Mouse (Mus musculus): ENCODE results near the gene Matn1. TPM values are rescaled to one million over a fixed set of nuclear protein-coding genes. Genes with fewer than 3 reads are reported as not detected.

Matn1 gene
- polyA plus RNA-seq, 1 experiment: 0.14 TPM

DNA sequence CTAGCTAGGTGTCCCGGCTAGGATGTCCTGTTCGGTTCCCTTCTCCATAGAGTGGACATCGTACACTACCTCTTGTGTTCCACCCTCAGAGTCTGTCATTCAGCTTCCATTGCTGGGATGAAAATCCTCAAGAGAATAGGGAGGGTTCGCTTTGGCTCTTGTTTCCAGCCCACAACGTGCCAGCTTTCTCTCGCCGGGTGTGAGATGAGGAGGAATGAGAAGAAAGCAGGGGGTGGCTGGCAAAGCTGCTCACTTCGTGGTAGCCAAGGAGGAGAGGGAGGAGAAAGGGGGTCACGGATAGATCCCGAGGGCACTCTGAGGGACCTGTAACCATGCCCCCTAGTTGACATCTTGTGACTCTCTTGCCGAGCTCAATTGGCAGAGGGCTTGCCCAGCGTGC is 16.4 kb upstream of the Matn1 start:
- TF ChIP-seq POLR2A (IDR thresholded peaks at IDR 0.05; ENCODE audit: borderline replicate concordance, extremely low read depth, low read depth, low read length) (no peak), CTCF (IDR thresholded peaks at IDR 0.05; ENCODE audit: insufficient read depth, low read length) (no peak)
- Histone ChIP-seq H3K4me3 (replicated peaks; ENCODE audit: extremely low read depth, low read depth, low read length) (no peak overlapping the region), H3K4me1 (ENCODE audit: control insufficient read depth, insufficient read depth, low read length) (no peaks in the 10 kb centered on the region)
- WGBS: 81% methylated on average over 12 of the region's 12 CpGs
- DNase-seq: no peak

DNA sequence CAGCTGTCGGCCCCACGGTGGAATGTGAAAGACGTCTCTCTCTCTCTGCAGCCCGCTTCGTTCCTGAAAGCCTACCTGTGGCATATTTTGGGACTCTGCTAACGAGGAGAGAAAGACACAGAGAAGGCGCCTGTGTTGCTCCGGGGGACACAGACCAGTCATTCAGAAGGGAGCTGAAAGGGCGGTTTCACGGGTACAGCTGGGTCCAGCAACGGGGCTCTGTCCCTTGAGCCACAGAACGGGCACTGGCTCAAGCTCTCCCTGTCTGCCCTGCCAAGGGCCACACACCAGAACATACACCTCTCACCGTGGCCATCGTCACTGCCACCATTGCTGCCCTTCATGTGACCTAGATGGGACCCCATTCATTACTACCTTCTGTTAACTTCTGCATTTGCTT is 1.5 kb upstream of the Matn1 start:
- no peak overlapping the region for H3K4me3 ChIP-seq (replicated peaks; ENCODE audit: extremely low read depth, low read depth, low read length)
- DNase-seq: no peak
- H3K4me1 ChIP-seq (ENCODE audit: control insufficient read depth, insufficient read depth, low read length): no peaks in the 10 kb centered on the region
- TF ChIP-seq CTCF (IDR thresholded peaks at IDR 0.05; ENCODE audit: insufficient read depth, low read length) (no peak), POLR2A (IDR thresholded peaks at IDR 0.05; ENCODE audit: borderline replicate concordance, extremely low read depth, low read depth, low read length) (no peak)
- 46% methylated on average over 14 of the region's 14 CpGs for WGBS

DNA sequence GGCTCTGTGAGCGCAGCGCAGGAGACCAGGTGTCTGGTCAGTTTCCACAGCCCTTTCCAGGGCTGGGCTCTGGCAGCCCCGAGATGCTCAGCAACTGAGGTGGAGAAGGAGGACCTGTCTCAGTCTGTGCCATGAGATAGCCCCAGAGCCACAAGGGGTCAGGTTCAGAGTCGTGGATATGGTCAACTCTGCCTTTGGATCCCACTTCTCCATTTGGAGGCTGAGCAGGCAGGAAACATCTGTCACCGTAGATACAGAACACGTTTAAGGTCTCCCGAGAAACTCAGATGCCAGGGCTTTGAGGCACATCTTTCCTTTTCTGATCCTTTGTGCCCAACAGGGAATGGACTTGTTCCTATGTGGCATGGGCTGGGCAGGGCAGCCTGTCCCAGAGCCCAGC is 594 bp downstream of the Matn1 start:
- Histone ChIP-seq H3K4me1 (ENCODE audit: control insufficient read depth, insufficient read depth, low read length) (no peaks in the 10 kb centered on the region), H3K4me3 (replicated peaks; ENCODE audit: extremely low read depth, low read depth, low read length) (no peak overlapping the region)
- WGBS: 62% methylated on average over 7 of the region's 7 CpGs
- no peak for TF ChIP-seq CTCF (IDR thresholded peaks at IDR 0.05; ENCODE audit: insufficient read depth, low read length)
- TF ChIP-seq POLR2A (IDR thresholded peaks at IDR 0.05; ENCODE audit: borderline replicate concordance, extremely low read depth, low read depth, low read length): no peak
- no peak for DNase-seq

DNA sequence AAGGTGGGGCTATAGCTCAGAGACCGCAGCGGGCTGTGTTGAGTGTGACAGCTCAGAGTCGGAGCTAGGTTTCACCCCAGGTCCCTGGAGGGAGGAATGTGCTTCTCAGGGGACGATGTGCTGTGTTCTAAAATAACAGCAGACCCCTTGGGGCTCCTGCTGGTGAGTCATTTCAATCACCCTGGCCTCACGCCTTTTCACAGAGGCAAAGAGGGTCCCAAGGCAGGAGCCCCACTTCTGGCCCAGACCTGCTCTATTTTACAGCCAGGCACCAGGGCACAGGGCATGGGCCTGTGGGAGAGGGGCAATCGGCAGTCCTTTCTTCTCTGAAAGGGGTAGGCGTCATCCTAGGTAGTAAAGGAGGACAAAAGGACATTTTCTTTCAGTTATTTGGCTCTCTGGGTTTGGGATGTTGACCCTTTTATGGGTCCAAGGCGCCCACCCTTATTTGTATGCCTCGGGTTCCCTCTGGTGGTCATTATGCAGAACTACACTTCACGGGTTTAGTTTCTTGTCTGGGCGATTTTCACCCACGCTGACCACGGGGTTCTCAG is 3.0 kb downstream of the Matn1 start:
- TF ChIP-seq CTCF (IDR thresholded peaks at IDR 0.05; ENCODE audit: insufficient read depth, low read length): peak; percentile 46
- TF ChIP-seq POLR2A (IDR thresholded peaks at IDR 0.05; ENCODE audit: borderline replicate concordance, extremely low read depth, low read depth, low read length): no peak
- Histone ChIP-seq H3K4me1 (ENCODE audit: control insufficient read depth, insufficient read depth, low read length) (no peaks in the 10 kb centered on the region), H3K4me3 (replicated peaks; ENCODE audit: extremely low read depth, low read depth, low read length) (no peak overlapping the region)
- peak; percentile 15 for DNase-seq
- WGBS: 25% methylated on average over 13 of the region's 13 CpGs

DNA sequence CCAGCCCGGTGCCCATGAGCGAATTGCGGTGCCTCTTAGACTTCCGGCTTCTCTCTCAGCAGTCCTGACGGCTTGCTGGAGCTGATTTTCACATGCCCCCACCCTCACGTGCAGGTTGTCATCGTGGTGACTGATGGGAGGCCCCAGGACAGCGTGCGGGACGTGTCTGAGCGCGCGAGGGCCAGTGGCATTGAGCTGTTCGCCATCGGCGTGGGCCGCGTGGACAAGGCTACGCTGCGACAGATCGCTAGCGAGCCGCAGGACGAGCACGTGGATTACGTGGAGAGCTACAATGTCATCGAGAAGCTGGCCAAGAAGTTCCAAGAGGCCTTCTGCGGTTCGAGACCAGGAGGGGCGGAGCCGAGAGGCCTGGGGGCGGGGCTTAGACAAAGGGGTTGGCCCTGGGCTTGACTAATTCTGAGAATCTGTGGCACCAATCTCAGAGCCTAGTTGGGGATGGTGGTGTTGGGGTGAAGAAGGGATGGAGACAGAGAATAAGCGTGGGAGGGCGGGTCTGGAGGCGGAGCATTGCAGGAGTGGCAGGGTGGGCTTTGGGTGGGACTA is 5.7 kb downstream of the Matn1 start:
- Histone ChIP-seq H3K4me3 (replicated peaks; ENCODE audit: extremely low read depth, low read depth, low read length) (no peak overlapping the region), H3K4me1 (ENCODE audit: control insufficient read depth, insufficient read depth, low read length) (no peaks in the 10 kb centered on the region)
- WGBS: 76% methylated on average over 35 of the region's 35 CpGs
- TF ChIP-seq POLR2A (IDR thresholded peaks at IDR 0.05; ENCODE audit: borderline replicate concordance, extremely low read depth, low read depth, low read length) (no peak), CTCF (IDR thresholded peaks at IDR 0.05; ENCODE audit: insufficient read depth, low read length) (no peak)
- no peak for DNase-seq

DNA sequence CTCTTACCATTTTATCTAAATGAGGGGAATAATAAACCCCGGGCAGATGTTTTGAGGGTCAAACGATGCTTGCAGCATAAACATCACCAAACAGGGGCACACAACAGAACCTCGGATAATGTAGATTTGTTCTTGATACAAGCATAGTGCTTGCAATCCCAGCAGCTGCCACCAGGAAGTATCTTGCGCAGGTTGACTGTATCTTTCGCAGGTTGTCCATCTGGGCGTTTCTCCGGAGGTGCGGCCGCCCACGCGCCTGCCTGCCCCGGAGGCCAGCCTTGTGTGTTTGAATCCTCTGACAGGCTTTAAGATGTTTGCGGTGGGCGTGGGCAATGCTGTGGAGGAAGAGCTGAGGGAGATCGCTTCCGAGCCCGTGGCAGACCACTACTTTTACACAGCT is 8.3 kb downstream of the Matn1 start:
- Histone ChIP-seq H3K4me1 (ENCODE audit: control insufficient read depth, insufficient read depth, low read length) (no peaks in the 10 kb centered on the region), H3K4me3 (replicated peaks; ENCODE audit: extremely low read depth, low read depth, low read length) (no peak overlapping the region)
- TF ChIP-seq CTCF (IDR thresholded peaks at IDR 0.05; ENCODE audit: insufficient read depth, low read length) (peak; percentile 29), POLR2A (IDR thresholded peaks at IDR 0.05; ENCODE audit: borderline replicate concordance, extremely low read depth, low read depth, low read length) (no peak)
- 15% methylated on average over 17 of the region's 17 CpGs for WGBS
- DNase-seq: no peak

GRCm38 (mm10) chr4:130957156-130957555 is 13.0 kb downstream of the Matn1 start:
- H3K4me1 ChIP-seq (ENCODE audit: control insufficient read depth, insufficient read depth, low read length): 0 out of 2 replicates have a peak, but pooled peaks cover 2% of the 10 kb centered on the region
- no peak overlapping the region for H3K4me3 ChIP-seq (replicated peaks; ENCODE audit: extremely low read depth, low read depth, low read length)
- no peak for TF ChIP-seq POLR2A (IDR thresholded peaks at IDR 0.05; ENCODE audit: borderline replicate concordance, extremely low read depth, low read depth, low read length)
- TF ChIP-seq CTCF (IDR thresholded peaks at IDR 0.05; ENCODE audit: insufficient read depth, low read length): no peak
- no peak for DNase-seq
- 70% methylated on average over 10 of the region's 10 CpGs for WGBS

DNA sequence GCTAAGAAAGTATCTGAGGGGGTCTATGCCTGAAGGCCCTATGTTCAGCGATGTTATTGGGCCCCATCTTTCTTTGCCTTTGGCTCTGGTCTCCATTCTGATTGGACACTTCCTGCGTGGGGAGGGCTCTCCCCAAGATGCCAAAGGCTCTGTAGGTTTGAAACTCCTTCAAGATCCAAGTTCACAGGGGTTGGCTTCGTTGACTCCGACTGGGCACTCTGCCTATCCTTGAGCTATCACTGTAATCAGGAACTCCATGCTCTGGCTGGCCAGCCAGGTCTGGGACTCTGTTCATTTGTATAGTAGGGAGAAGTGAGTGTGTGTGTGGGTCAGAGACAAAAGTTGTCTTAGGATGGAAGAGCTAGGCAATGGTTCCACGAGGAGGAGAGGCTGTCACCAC is 14.6 kb downstream of the Matn1 start:
- Histone ChIP-seq H3K4me3 (replicated peaks; ENCODE audit: extremely low read depth, low read depth, low read length) (no peak overlapping the region), H3K4me1 (ENCODE audit: control insufficient read depth, insufficient read depth, low read length) (0 out of 2 replicates have a peak, but pooled peaks cover 2% of the 10 kb centered on the region)
- 54% methylated on average over 5 of the region's 5 CpGs for WGBS
- no peak for DNase-seq
- TF ChIP-seq CTCF (IDR thresholded peaks at IDR 0.05; ENCODE audit: insufficient read depth, low read length): no peak
- TF ChIP-seq POLR2A (IDR thresholded peaks at IDR 0.05; ENCODE audit: borderline replicate concordance, extremely low read depth, low read depth, low read length): no peak

GRCm38 (mm10) chr4:130959678-130960077 is 15.5 kb downstream of the Matn1 start:
- DNase-seq: no peak
- TF ChIP-seq POLR2A (IDR thresholded peaks at IDR 0.05; ENCODE audit: borderline replicate concordance, extremely low read depth, low read depth, low read length) (no peak), CTCF (IDR thresholded peaks at IDR 0.05; ENCODE audit: insufficient read depth, low read length) (no peak)
- H3K4me1 ChIP-seq (ENCODE audit: control insufficient read depth, insufficient read depth, low read length): 0 out of 2 replicates have a peak, but pooled peaks cover 2% of the 10 kb centered on the region
- no peak overlapping the region for H3K4me3 ChIP-seq (replicated peaks; ENCODE audit: extremely low read depth, low read depth, low read length)
- WGBS: 58% methylated on average over 6 of the region's 6 CpGs

DNA sequence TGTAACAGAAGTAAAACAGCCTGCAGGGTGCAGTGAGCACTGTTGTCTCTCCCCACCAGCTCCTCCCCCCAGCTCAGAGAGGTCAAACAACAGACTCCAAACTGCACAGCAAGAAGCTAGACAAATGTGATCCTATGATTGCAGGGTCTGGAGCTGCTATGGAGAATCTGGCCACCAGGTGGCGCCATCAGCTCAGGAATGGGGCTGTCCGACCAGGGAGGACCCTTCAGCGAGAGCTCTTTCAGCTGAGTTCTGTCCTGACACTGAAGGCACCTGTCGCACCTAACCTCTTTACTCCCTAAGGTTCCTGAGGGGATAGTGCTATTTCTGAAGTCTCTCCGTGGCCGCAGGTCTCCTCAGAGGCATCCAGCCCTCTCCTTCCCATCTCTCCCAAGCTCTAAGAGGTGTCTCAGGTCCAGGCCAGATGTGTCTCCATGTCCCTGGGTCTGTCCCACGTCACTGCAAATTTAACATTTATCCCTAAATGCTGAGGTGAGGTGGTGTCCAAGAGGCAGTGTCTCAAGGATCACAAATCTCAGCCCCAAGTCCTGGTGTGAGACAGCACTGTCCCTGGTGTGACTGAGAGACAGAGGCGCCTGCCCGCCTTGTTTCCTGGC is 16.0 kb downstream of the Matn1 start:
- DNase-seq: peak; percentile 81
- H3K4me3 ChIP-seq (replicated peaks; ENCODE audit: extremely low read depth, low read depth, low read length): no peak overlapping the region
- WGBS: 16% methylated on average over 9 of the region's 9 CpGs
- H3K4me1 ChIP-seq (ENCODE audit: control insufficient read depth, insufficient read depth, low read length): 0 out of 2 replicates have a peak, but pooled peaks cover 2% of the 10 kb centered on the region
- peak; percentile 97 for TF ChIP-seq CTCF (IDR thresholded peaks at IDR 0.05; ENCODE audit: insufficient read depth, low read length)
- no peak for TF ChIP-seq POLR2A (IDR thresholded peaks at IDR 0.05; ENCODE audit: borderline replicate concordance, extremely low read depth, low read depth, low read length)

Measured in lung, adult 2 months (tissue).